Mouse (Mus musculus) urinary bladder, adult 2 months (tissue): Measurements from ENCODE around the gene Fbxo46. TPM values are rescaled to one million over a fixed set of nuclear protein-coding genes. Genes with fewer than 3 reads are reported as not detected.

ENCODE experiments used
- DNase-seq: peaks from one replicate; pipeline ENCODE4 v3.0.0; 2022; ENCODE audit warnings: low spot score
- polyA plus RNA-seq: library from polyadenylated mRNA; depleted of rRNA; stranded (reverse); fragments of >200 nt; gene quantifications from 2 replicates; pipeline ENCODE4 v1.2.3, GENCODE M21; 2012

The Fbxo46 gene
- polyA plus RNA-seq, 1 experiment, result 7.2 TPM

DNA sequence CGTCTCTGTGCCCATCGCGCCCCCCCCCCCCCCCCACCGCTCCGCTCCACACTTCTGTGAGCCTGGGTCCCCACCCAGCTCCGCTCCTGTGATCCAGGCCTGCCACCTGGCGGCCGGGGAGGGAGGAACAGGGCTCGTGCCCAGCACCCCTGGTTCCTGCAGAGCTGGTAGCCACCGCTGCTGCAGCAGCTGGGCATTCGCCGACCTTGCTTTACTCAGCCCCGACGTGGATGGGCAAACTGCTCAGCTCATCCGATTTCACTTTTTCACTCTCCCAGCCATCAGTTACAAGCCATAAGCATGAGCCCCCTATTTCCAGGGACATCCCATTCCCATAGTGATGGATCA is 26.5 kb upstream of the Fbxo46 start:
- peak; percentile 84 for DNase-seq

DNA sequence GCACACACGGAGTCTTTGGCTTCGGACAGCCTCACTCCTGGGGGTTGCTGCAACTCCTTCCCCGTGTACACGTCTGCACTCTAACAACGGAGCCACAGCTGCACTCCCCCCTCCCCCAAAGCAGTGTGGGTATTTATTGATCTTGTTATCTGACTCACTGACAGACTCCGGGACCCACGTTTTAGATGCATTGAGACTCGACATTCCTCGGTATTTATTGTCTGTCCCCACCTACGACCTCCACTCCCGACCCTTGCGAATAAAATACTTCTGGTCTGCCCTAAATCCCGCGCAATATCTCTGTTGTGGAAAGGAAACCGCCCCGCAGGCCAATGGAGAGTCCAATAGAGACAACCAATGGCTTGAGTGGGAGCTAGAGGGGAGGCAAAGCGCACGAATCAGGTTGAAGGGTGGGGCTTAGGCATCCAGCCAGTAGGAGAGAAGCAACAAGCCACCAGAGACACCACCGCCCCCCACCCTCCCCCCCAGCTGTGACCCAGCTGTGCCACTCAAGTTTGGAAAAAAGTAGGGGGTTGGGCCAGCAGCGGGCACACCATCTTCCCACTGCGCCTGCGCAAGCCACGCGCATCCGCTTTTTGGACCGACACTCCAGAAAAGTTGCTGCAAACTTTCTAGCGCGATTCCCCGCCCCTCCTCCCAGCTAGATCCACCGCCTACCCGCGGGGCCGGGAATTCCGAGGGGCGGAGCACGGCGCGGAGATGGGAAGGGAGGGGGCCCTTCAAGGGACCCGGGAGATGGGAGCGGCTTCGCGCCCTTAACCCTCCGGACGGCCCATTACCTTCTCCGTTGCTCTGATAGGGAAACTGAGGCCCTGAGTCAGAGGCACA is 25.9 kb upstream of the Fbxo46 start:
- DNase-seq, result peak; percentile 89

DNA sequence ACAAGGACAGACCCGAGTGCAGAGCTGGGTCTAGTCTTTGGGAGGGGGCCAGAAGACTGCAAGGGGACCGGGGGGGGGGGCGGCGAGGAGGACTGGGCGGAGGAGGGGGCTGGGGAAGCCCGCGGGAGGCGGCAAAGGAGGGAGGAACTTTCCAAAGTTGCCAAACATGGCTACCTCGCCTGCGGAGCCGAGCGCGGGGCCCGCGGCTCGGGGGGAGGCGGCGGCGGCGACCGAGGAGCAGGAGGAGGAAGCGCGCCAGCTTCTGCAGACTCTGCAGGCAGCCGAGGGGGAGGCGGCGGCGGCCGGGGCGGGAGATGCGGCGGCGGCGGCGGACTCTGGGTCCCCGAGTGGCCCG is 25.2 kb upstream of the Fbxo46 start, which contains the start of gene Six5:
TSS of gene Six5 (plus strand) at position 124 of the 355 bp plus-strand sequence.
- DNase-seq, result no peak

DNA sequence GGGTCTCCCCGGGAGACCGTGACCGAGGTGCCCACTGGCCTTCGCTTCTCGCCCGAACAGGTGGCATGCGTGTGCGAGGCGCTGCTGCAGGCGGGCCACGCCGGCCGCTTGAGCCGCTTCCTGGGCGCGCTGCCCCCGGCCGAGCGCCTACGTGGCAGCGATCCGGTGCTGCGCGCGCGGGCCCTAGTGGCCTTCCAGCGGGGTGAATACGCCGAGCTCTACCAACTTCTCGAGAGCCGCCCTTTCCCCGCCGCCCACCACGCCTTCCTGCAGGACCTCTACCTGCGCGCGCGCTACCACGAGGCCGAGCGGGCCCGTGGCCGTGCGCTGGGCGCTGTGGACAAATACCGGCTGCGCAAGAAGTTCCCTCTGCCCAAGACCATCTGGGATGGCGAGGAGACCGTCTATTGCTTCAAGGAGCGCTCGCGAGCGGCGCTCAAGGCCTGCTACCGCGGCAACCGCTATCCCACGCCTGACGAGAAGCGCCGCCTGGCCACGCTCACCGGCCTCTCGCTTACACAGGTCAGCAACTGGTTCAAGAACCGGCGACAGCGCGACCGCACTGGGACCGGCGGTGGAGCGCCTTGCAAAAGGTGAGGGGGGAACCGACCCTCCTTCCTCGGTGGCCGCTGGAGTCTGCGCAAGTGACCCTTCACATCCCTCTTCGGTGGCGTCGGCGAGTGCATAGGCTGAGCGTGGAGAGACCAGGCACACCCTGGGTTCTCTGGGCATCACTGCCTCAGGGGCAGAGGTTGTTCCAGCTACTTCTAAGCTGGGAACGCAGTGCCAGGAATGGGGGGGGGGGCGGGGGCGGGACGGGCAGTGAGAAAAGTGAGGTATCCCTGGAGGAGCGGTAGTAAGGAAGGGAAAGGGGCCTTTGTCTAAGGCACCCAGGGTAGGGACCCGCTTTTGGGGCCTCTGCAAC is 24.6 kb upstream of the Fbxo46 start:
- DNase-seq, result peak; percentile 70

DNA sequence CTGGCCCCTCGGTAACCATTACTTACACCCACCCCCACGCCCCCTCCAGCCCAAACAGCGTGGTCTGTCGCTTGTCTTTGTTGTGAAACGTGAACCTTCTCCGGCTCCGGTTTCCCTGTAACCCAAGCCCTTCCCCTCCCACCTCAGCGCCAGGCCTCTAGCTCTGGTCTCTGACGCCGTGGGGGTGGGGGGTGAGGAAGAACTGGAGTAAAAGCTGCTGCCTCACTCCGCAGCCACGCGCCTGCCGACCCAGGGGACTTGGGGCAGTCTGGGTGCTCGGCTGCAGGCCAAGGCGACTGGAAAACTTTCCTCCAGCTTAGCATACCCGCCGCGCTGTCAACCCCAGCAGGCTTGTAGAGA is 23.9 kb upstream of the Fbxo46 start:
- no peak for DNase-seq

DNA sequence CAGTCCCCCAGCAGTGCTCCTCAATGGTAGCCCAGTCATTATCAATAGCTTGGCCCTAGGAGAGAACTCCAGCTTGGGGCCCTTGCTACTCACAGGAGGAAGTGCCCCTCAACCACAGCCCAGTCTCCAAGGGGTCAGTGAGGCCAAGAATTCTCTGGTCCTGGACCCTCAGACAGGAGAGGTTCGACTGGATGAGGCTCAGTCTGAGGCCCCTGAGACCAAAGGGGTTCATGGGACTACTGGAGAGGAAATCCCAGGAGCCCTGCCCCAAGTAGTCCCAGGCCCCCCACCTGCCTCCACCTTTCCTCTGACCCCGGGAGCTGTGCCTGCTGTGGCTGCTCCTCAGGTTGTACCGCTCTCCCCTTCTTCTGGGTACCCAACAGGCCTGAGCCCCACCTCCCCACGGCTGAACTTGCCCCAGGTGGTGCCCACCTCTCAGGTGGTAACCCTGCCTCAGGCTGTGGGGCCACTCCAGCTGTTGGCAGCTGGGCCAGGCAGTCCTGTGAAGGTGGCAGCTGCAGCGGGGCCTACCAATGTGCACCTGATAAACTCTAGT is 23.2 kb upstream of the Fbxo46 start:
- no peak for DNase-seq

DNA sequence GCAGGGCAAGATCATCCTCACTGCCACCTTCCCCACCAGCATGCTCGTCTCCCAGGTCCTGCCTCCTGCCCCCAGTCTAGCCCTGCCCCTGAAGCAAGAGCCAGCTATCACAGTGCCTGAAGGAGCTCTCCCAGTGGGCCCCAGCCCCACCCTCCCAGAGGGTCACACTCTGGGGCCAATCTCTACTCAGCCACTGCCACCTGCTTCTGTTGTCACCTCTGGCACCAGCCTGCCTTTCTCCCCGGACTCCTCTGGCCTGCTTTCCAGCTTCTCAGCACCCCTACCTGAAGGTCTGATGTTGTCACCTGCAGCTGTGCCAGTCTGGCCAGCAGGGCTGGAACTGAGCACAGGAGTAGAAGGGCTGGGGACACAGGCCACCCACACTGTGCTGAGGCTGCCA is 22.4 kb upstream of the Fbxo46 start:
- no peak for DNase-seq

DNA sequence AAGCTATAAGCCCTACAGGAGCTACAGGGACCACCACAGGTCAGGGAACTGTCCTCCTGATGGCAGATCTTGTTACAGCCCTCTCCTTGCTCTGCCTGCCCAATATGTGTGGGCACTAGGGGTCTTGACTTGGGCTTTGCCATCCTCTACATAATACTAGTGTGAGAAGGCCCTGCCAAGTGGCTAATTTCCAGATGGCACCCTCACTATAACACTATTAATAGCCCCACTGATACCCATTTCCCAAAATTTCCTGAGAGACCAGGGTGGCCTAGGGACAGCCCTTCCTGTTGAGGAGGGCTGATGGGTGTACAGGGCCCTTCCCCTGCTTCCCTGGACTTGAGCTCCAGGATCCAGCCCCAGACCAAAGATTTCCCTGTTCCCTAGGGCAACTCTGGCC is 21.8 kb upstream of the Fbxo46 start:
- no peak for DNase-seq

DNA sequence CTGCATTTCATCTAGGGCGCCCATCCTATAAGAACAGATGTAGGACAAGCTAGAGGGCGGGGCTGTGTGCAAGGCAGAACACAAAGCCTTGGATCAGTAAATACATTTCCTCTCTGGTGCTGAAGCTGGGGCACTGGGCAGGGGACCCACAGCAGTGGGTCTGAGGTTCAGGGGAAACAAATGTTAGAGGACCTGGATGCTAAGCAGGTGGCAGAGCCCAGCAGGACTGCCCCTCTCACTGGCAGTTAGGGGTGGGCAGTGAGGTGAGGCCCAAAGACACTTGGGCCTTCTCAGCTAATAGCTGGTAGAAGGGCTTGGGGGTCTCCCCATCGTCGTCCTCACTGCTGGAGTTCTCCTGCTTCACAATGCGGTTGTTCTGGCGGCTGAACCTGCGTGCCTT is 20.8 kb upstream of the Fbxo46 start:
- DNase-seq, result no peak

DNA sequence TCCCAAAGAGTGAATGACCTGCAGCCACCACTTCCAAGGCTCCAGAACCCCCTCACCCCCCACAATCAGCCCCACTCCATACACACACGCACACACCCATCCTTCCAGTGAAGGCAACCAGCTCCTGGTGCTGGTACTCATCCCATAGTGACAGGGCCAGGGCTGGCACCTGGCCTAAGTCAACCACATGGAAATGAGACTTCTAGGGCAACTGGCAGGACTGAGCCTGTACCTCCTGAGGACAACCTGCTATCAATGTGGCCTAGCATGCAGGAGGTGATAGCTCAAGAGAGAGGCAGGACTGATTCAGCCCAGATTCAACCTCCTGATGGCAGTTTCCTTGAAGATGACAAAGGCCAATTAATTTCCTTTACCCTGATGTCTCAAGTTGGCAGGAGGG is 19.4 kb upstream of the Fbxo46 start:
- no peak for DNase-seq

DNA sequence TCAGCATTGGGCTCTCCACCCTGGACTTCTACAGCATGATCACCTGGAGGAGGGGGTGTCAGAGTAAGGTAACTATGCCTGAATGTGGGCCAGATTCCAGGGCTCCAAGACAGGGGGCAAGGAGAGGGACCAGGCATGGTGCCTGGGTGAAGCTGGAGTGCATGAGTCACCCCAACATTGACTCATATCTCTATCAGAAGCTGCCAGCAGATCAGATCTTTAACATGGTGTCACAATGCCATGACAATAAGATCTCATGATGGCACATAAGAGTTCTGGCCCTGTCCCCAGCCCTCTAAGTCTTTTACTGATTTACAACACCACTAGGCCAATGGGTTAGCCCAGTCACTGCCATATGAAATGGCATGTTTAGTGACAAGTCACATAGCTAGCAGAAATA is 15.9 kb upstream of the Fbxo46 start:
- DNase-seq, result no peak

DNA sequence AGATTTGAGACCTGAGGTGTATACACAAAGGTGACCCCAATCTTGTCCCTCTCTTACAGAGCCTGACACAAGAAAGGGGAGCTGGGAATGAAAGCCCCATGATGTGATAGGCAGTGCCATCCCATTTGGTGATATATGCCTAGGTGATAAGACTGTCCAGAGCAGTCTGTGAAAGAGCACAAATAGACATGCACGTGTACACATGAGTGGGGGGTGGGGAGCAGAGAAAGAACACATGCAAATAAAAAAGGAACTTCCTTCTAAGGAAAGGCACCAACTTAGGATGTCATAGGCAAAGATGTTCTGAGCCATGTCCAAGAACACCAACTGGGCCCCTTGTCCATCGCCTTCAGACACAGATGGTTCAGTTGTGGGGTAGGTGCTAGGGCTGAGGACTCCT is 15.2 kb upstream of the Fbxo46 start:
- no peak for DNase-seq

DNA sequence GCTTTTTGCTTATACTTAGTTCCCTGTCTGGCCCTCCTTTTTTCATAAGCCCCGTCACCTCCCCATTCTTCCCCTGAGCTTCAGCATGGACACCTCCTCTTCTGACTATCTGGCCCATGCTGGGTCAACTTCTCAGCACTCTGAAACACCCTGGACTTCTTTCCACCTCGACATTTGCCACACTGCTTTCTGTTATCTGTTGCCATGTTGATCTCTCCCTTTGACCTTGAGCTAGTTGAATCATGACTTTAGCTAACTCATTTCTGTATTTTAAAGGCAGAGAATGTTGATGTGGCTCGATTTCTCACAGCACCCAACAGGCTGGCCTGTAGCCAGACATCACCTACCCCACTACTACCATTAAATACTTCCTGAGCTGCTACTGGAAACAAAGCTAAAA is 12.2 kb upstream of the Fbxo46 start:
- no peak for DNase-seq

DNA sequence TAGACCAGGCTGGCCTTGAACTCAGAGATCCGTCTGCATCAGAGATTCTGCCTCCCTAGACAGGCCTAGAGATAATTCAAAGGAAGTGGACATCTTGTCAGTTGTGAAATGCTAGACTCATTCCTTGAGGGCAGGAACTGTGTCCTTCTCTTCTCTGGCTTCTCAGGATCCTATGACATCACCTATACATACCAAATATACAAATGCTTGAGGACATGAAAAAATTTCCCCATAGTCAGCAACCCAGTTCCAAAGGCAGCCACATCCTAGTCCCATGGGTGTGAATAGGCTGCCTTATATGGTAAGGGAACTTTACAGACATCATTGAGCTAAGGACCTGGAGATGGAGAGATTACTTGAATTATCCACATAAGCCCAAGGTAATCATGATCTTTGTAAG is 10.1 kb upstream of the Fbxo46 start:
- no peak for DNase-seq

DNA sequence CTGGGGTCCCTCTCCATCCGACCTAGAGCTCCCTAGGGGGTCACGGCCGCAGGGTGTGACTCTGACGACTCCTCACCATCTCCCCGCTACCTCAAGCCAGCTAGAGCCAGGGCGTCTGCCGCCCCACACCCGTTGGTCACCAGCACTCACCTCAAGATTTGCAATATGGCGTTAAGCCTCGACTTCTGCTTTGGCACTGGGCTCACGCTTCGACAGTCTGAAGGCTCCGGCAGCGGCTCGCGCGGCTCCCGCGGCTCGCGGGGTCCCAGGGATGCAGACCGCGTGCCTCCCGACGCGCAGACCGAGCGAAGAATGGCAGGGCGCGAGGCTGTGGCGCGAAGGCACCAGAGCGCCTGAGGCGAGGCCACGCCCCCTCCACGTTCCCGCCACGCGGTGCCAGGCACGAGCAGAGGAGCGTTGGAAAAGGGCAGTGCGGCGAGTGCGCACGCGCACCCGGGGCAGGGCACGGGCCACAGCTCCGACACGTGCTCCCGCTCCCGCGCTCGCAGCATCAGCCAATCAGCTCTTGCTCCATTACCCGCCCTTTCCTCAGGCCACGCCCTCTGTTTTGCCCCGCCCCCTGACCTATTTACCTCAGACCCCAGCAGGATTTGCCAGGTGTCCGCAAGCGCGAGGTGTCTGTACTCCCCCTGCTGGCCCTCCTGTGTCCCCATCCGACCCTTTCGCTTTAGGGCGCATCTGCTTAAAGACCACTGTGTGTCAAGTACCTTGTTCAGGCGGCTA is 1.5 kb upstream of the Fbxo46 start, which contains the start of gene Gm4969:
TSS of gene Gm4969 (minus strand) at position 341 of the 744 bp plus-strand sequence.
- DNase-seq, result peak; percentile 47

DNA sequence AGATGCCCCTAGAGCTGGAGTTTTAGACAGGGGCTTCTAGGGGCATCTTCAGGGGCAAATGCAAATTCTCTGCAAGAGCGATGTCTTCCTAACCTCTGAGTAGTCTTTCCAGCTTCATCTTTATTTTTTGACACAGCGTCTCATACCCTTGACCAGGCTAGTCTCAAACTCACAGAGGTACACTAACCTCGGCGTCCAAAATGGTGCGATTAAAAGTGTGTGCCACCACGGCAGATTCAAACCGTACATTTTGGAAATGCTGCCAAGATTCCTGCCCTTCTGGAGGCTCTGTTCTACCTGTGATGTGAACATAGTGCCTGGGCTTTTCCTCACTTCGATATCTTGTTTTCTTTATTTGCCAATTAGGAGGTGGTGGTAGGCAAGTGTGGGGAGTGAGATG is 576 bp upstream of the Fbxo46 start:
- DNase-seq, result no peak

DNA sequence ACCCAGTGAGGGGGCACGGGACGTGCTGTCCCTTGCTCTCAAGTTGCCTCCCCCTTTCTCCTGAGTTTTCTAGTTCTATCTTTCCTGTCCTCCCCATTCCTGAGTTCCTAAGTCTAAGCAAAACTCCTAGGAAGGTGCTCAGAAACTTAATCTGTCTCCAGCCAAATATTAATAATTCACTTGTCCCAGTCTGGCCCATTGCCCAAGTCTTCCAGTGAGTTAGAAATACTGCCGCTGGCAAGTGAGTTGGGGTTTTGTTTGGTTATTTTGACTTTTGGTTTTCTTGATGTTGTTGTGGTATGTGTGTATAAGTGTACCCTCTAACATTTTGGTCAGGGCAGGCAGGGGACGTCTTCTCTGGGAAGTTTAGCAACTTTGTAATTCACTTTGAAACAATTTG is 2.0 kb downstream of the Fbxo46 start:
- no peak for DNase-seq

DNA sequence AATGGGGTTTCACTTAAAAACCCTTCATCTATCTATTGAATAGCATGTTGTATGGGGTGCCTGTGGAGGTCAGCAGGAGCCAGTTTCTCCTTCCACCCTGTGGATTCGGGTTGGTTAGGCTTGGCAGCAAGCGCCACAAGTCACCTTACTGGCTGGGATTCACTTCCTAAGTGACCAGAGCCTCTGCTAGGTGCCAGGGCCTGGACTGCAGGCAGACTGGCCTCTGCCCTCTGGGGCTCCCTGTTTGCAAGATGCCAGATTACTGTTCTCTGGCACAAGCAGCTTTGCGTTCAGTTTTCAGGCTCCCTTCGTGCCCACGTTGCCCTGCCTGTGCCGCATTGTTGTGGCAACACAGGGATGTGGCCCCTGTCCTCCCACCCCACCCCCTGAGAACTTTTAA is 5.1 kb downstream of the Fbxo46 start:
- no peak for DNase-seq

DNA sequence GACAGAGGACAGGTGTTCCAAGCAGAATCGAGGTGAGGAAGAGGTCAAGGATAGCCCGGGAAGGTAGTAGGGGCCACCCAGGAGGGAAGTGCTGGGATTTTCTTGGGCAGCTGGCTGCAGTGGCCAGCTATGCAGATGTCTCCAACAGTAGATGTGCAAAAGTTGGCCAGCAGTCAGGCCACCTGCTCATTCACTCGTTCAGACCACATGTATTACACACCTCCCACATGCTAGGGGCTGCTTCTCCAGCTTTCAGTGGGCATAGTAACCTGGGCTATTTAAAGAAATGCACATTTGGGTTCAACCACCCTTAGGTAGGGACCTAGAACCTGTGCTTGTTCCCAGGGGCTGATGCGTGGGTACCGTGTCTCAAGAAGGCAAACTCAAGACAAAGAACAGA is 8.1 kb downstream of the Fbxo46 start:
- DNase-seq, result no peak

DNA sequence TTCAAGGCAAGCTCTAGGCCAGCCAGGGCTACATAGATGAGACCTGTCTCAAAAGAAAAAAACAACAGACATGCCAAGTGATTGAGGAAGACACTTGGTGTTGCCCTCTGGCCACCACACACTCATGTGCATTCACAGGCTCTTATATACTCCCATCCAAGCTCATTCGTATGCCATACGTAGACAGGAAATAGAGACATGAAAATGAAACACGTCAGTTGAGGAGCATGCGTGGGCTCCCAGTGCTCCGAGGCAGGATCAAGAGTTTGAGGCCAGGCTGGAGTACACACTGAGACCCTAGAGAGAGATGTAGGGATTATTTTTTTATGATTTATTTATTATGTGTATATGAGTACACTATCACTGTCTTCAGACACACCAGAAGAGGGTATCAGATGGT is 9.7 kb downstream of the Fbxo46 start:
- DNase-seq, result no peak

DNA sequence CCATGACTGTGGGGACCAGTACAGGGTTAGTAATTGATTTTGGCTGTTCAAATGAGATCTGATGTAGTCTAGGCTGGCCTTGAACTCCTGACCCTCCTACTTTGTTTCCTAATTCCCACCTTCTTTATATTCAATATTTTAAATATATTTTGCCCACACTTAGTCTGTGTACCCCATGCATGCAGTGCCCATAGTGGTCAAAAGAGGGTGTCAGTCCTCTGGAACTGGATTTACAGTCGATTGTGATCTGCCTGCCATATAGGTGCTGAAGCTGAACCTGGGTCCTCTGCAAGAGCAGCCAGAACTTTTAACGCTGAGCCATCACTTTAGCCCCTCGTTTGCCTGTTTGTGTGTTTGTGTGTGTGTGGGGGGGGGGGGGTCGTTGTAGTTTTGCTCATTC is 11.0 kb downstream of the Fbxo46 start:
- DNase-seq, result no peak

DNA sequence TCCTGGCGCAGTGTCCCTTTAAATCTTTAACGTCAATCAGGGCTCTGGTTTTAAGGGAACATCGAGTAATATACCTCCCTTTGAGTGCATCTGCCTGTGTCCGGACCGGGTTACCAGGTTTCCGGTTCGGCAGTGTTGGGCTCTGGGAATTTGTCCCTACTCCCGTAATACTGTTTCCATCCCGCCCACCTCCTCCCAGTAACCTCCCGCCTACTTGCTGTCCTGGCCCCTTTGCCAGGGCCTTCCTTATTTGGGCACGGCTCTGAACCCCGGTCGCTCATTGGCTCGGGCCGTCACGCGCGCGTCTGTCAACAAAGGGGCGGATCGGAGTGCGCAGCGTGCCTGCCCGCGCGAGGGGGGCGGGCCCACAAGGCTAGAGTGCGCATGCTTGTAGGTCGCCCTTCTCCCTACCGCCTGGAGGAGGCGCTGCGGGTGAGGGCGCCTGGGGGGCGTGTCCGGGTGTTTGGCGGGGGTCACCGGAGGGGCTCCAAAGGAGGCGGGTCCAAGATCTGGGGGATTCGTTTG is 11.7 kb downstream of the Fbxo46 start:
- DNase-seq, result peak; percentile 89
